Mouse (Mus musculus): ENCODE results near the gene Wdr48. TPM values are rescaled to one million over a fixed set of nuclear protein-coding genes. Genes with fewer than 3 reads are reported as not detected.

The Wdr48 gene
- total RNA-seq, 4 experiments from 2014 or later, result 44.9 to 69.9 (median 57.6) TPM

- DNase-seq, result no peak
Observed at GRCm38 (mm10) chr9:119925120-119925657, 30.5 kb downstream of the Wdr48 start.

GRCm38 (mm10) chr9:119925729-119926128 lies 31.1 kb downstream of the Wdr48 start:
- DNase-seq, result no peak

GRCm38 (mm10) chr9:119926497-119926896 lies 31.8 kb downstream of the Wdr48 start:
- DNase-seq, result no peak

GRCm38 (mm10) chr9:119932358-119932757 lies 37.7 kb downstream of the Wdr48 start:
- no peak for DNase-seq

- DNase-seq, result no peak
Observed at GRCm38 (mm10) chr9:119933675-119934074, 39.0 kb downstream of the Wdr48 start.

- DNase-seq, result peak; percentile 92
Observed at GRCm38 (mm10) chr9:119937005-119937773, 42.5 kb downstream of the Wdr48 start, which contains the start of the genes Gorasp1 and Ttc21a. Gene Gorasp1, minus strand, starts transcription at chr9:119937565. Gene Ttc21a, plus strand, starts transcription at chr9:119937606.

GRCm38 (mm10) chr9:119938496-119938895 lies 43.8 kb downstream of the Wdr48 start:
- DNase-seq, result no peak

GRCm38 (mm10) chr9:119939646-119940045 lies 45.0 kb downstream of the Wdr48 start:
- DNase-seq, result no peak

- no peak for DNase-seq
Observed at GRCm38 (mm10) chr9:119941407-119941806, 46.7 kb downstream of the Wdr48 start.

- DNase-seq, result no peak
Observed at GRCm38 (mm10) chr9:119941861-119942260, 47.2 kb downstream of the Wdr48 start.

GRCm38 (mm10) chr9:119943326-119943725 lies 48.6 kb downstream of the Wdr48 start:
- no peak for DNase-seq

GRCm38 (mm10) chr9:119945173-119945900 lies 50.7 kb downstream of the Wdr48 start:
- DNase-seq, result no peak

GRCm38 (mm10) chr9:119948804-119949203 lies 54.1 kb downstream of the Wdr48 start:
- DNase-seq, result no peak

- no peak for DNase-seq
Observed at GRCm38 (mm10) chr9:119950434-119950833, 55.8 kb downstream of the Wdr48 start.

- no peak for DNase-seq
Observed at GRCm38 (mm10) chr9:119951388-119951787, 56.7 kb downstream of the Wdr48 start.

- no peak for DNase-seq
Observed at GRCm38 (mm10) chr9:119958835-119959234, 64.2 kb downstream of the Wdr48 start.

- DNase-seq, result no peak
Observed at GRCm38 (mm10) chr9:119962216-119962615, 67.5 kb downstream of the Wdr48 start.

GRCm38 (mm10) chr9:119962987-119963667 lies 68.4 kb downstream of the Wdr48 start:
- DNase-seq, result peak; percentile 71

- DNase-seq, result no peak
Observed at GRCm38 (mm10) chr9:119964206-119964605, 69.5 kb downstream of the Wdr48 start.

- no peak for DNase-seq
Observed at GRCm38 (mm10) chr9:119965186-119965585, 70.5 kb downstream of the Wdr48 start.

- no peak for DNase-seq
Observed at GRCm38 (mm10) chr9:119966221-119966910, 71.7 kb downstream of the Wdr48 start.

- no peak for DNase-seq
Observed at GRCm38 (mm10) chr9:119969811-119970210, 75.1 kb downstream of the Wdr48 start.
